Mouse (Mus musculus): ENCODE results near the gene Tepsin.
A peak's percentile ranks its signal among the peaks of the same experiment; 100 is the strongest.

Gene Tepsin

DNA sequence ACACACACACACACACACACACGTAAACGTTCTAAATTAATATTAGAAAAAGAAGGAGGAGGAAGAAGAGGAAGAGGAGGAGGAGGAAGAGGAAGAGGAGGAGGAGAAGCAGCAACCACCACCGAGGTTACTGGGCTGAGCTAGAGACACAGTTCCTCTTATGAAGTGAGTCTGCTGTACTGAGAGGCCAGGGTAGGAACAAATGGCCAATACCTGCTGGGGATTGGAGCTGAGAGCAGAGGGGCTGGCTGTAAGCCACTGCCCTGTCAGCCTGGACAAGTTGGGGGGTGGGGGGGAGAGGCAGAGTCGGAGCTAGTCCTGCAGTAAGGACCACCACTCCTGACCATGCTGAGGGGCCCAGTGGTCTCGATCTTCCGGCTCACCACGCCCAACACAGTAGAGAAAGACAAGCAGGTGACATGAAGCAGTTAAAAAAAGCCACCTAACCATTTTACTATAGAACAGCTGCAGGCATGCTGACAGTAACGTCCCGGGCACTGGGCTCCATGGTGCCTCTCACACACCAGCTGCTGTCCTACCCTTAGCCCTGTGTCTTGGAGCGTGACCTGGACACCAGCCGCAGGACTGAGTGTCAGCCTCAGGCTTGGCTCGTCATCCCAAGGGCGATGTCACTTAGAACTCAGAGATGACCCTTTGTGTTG lies 34.4 kb downstream of the Tepsin start:
- DNase-seq (ENCODE audit: low spot score in 2 of 2), result no peak

DNA sequence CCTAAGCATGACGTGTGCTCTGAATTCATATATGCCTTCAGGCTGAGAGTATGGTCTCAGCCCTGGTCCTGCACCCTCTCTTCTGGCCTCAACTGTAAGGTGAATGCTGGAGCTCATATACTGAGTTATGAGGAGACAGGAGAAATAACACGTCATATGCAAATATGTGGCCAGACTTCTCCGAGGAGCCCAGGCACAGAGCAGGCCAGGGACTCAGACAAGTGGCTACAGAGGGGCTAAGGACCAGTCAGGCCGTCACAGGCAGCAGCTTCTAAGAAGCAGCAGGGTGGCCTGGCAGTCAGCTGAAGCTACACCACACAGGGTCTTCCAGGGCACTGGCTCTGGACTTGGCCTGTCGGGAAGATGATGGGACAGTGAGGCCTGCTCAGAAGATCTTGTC lies 35.2 kb downstream of the Tepsin start:
- no peak for DNase-seq (ENCODE audit: low spot score in 2 of 2)

DNA sequence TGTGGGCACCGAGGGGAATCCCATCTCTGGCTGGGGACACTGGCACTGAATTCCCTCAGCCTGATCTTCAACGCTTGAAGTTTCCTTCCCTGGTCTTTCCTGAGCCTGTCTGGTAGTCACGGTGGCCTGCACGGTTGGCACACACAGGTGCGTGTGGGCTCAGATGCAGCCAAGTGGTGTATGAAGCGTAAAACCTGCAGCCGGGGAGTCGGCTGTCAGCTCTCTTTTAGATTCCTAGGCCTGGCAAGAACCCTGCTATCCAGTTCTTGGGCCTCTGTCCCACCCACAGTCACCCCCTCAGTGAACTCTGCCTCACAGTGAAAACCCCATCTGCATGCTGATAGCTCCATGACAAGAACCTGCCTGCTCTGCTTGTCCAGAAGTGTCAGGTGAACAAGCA lies 37.9 kb downstream of the Tepsin start:
- DNase-seq (ENCODE audit: low spot score in 2 of 2), result no peak

GRCm38 (mm10) chr11:120055953-120056732 lies 42.4 kb downstream of the Tepsin start:
- DNase-seq (ENCODE audit: low spot score in 2 of 2), result no peak

GRCm38 (mm10) chr11:120053846-120054245 lies 44.7 kb downstream of the Tepsin start:
- no peak for DNase-seq (ENCODE audit: low spot score in 2 of 2)

- peak; percentile 33 to 56 for DNase-seq (ENCODE audit: low spot score in 2 of 2)
These were observed 46.3 kb downstream of the Tepsin start for GRCm38 (mm10) chr11:120052274-120052673.

- no peak for DNase-seq (ENCODE audit: low spot score in 2 of 2)
These were observed 47.3 kb downstream of the Tepsin start for GRCm38 (mm10) chr11:120051124-120051811.

DNA sequence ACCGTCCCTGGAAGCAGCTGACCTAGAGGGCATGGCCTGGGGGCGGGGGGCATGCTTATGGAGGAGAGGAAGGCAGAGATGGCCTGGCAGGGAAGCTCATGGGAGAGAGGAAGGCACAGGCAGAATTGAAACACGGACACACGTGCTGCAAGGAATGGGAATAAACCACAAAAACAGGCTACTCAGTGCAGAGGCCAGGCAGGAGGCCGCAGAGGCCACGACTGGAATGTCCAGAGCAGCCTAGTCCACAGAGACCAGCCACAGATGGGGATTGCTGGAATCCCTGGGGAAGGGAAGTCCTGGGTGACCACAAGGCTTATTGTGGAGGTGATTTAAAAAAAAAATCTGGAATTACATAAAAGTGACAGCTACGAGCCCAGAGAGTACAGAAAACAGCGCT lies 49.5 kb downstream of the Tepsin start:
- no peak for DNase-seq (ENCODE audit: low spot score in 2 of 2)

DNA sequence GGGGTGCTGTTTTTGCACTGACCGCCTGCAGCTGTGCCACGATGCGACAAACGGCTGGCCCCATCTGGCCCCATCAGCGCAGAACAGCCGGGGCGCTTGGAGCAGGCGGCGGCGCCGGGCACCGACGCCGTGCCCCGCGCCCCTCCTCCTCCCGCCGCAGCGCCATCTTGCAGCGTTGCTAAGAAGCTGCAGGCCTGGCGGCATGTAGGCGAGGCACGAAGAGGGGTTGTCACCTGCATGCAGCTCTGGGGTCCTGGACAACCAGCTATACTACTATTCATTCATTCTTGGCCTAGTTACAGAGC lies 50.3 kb downstream of the Tepsin start:
- DNase-seq (ENCODE audit: low spot score in 2 of 2), result no peak

GRCm38 (mm10) chr11:120047531-120048251 lies 50.8 kb downstream of the Tepsin start:
- DNase-seq (ENCODE audit: low spot score in 2 of 2), result no peak

- no peak for DNase-seq (ENCODE audit: low spot score in 2 of 2)
These were observed 51.9 kb downstream of the Tepsin start, which contains the start of gene Aatk for GRCm38 (mm10) chr11:120046553-120047191. Aatk (minus strand) TSS chr11:120047167.

GRCm38 (mm10) chr11:120045839-120046552 lies 52.5 kb downstream of the Tepsin start:
- DNase-seq (ENCODE audit: low spot score in 2 of 2), result peak; percentile 31 to 43

GRCm38 (mm10) chr11:120045341-120045740 lies 53.2 kb downstream of the Tepsin start:
- DNase-seq (ENCODE audit: low spot score in 2 of 2), result no peak

DNA sequence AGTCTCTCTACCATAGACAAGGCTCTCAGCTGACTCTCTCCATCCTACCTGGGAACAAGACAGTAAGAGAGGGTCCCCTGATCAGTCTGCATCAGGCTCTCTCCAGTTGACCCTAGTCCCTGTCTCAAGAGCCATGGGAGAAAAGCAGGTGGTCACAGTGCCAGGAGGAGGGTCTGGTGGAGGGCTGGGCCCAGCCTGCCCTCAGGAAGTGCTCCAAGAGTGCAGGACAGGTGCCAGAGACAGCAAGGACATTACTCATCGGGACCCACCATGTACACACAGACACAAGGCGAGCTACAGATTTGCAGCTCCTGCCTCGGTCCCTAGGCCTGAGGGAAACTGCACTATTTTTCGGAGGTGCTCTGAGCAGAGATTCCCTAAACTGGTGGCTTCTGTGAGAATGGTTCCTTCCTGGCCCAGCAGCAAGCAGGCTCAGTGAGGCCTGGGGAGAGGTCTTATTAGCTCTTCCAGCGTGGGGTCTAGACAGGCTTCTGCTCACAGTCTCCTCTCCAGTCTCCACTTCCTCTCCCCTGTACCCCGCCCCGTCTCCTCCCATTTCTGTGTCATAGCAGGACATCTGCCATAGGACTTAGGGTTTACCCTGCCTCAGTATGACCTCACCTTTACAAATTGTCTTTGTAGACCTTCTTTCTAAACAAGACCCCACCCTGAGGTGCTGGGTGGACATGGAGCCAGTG lies 56.2 kb downstream of the Tepsin start:
- peak; percentile 27 to 34 for DNase-seq (ENCODE audit: low spot score in 2 of 2)

DNA sequence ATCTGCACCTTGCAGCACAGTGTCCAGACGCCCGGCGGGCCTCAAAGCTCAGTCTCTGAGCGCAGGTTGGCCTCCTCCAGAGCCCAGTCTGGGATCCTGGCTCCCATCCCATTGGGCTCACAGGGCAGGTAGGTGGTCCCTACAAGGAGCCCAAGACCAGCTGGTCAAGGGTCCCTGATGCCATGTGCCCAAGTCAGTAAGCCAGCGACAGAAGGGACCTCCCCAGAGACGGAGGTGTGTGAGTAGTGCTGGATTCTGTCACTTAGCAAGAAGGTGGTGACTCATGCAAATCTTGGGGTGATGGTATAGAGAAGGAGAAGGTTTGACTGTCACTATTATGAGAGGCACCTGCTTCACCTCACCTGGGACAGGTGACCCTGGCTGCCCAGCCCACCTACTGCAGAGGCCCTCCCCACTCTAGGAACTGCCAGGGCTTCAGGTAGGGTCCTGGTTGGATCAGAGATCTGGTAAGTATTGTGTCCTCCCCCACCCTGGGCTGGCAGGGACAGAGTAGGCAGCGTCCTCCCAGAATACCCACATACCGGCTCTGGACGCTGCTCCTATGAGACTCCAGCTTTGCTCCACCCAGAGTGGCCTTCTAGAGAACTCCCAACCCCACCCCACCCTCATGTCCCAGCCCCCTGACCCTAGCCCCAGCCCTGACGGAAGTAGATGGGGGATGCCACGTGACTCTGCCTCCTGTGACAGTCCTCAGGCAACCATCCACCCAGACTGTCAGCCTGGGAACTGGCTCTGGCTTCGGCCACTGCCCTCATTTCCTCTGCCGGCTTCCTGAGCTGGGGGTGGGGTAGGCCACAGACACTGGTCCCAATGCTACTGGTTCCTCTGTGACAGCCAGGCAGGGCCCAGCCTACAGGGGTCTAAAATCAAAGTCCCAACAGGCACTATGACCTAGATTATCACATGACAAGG lies 57.1 kb downstream of the Tepsin start:
- DNase-seq (ENCODE audit: low spot score in 2 of 2), result peak; percentile 88 to 95

Measured in heart, adult 9 months (tissue).